Mouse (Mus musculus): Measurements from ENCODE around the gene Npffr2. TPM values are rescaled to one million over a fixed set of nuclear protein-coding genes. Genes with fewer than 3 reads are reported as not detected.

The Npffr2 gene
- not detected in 2 replicates for polyA plus RNA-seq (2011; ENCODE audit: insufficient read depth, insufficient read length, low replicate concordance, missing spikeins)

- Histone ChIP-seq H3K4me3 (replicated peaks; ENCODE audit: control insufficient read depth, low read depth, low read length) (no peak within 1 kb of the TSS), H3K27ac (ENCODE audit: control insufficient read depth, insufficient read depth, low read depth, low read length, poor library complexity) (no peak within 1 kb of the TSS), H3K4me1 (ENCODE audit: control insufficient read depth, insufficient read depth, low read length) (no peaks in the 10 kb centered on the region)
- TF ChIP-seq CTCF (IDR thresholded peaks at IDR 0.05; ENCODE audit: control insufficient read depth, insufficient read depth, low read length) (no peak), POLR2A (IDR thresholded peaks at IDR 0.05; ENCODE audit: borderline replicate concordance, control insufficient read depth, low read depth, low read length) (no peak)
- WGBS = 10% methylated on average over 23 of the region's 23 CpGs
Measured at GRCm38 (mm10) chr5:89526878-89527578, at the start of gene Npffr2. TSS of gene Npffr2 (plus strand) at chr5:89527429.

DNA sequence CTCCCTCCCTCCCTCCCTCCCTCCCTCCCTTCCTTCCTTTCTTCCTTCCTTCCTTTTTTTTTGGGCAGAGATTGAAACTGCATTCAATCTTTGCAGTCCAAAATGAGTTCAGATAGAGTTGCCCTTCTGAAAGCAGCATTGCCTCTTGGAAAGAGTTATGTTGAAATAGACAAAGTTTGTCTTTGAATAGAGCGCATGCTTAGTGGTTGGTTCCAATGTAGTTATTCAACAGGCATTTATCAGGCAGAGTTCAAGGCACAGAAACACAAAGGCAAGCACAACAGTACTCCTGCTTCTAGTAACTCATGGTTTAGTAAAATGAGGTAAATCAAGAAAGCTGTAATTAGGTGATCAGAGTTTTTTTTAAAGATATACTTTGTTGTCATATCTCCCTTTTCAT lies 34.7 kb upstream of the Npffr2 start:
- Histone ChIP-seq H3K4me1 (ENCODE audit: control insufficient read depth, insufficient read depth, low read length) (no peaks in the 10 kb centered on the region), H3K4me3 (replicated peaks; ENCODE audit: control insufficient read depth, low read depth, low read length) (no peak overlapping the region), H3K27ac (ENCODE audit: control insufficient read depth, insufficient read depth, low read depth, low read length, poor library complexity) (no peak overlapping the region)
- WGBS = 91% methylated on average over 1 of the region's 1 CpGs
- TF ChIP-seq POLR2A (IDR thresholded peaks at IDR 0.05; ENCODE audit: borderline replicate concordance, control insufficient read depth, low read depth, low read length) (no peak), CTCF (IDR thresholded peaks at IDR 0.05; ENCODE audit: control insufficient read depth, insufficient read depth, low read length) (no peak)

DNA sequence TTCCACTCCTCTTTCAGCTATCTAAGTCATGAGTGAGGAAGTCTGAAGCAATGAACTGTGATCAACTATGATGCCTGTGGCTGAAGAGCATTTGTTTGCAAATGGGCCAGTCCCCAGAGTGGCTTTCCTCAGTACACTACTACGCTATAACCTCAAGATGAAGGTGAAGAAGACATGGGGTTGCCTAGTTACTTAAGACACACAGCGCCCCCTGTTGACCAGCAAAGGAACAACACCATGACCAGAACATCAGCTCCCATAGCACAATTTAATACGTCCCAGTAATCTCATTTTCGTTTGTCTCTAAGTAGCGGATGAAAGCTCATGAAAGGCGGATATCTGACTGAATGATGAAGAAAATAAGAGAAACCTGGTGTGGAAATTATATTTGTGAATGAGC lies 27.0 kb upstream of the Npffr2 start:
- WGBS = 54% methylated on average over 6 of the region's 6 CpGs
- H3K27ac ChIP-seq (ENCODE audit: control insufficient read depth, insufficient read depth, low read depth, low read length, poor library complexity) = no peak overlapping the region
- H3K4me3 ChIP-seq (replicated peaks; ENCODE audit: control insufficient read depth, low read depth, low read length) = no peak overlapping the region
- no peak for TF ChIP-seq POLR2A (IDR thresholded peaks at IDR 0.05; ENCODE audit: borderline replicate concordance, control insufficient read depth, low read depth, low read length)
- TF ChIP-seq CTCF (IDR thresholded peaks at IDR 0.05; ENCODE audit: control insufficient read depth, insufficient read depth, low read length) = no peak
- H3K4me1 ChIP-seq (ENCODE audit: control insufficient read depth, insufficient read depth, low read length) = no peaks in the 10 kb centered on the region

GRCm38 (mm10) chr5:89518641-89519040 lies 8.6 kb upstream of the Npffr2 start:
- TF ChIP-seq CTCF (IDR thresholded peaks at IDR 0.05; ENCODE audit: control insufficient read depth, insufficient read depth, low read length) = no peak
- TF ChIP-seq POLR2A (IDR thresholded peaks at IDR 0.05; ENCODE audit: borderline replicate concordance, control insufficient read depth, low read depth, low read length) = no peak
- no peaks in the 10 kb centered on the region for H3K4me1 ChIP-seq (ENCODE audit: control insufficient read depth, insufficient read depth, low read length)
- WGBS = 70% methylated on average over 4 of the region's 4 CpGs
- no peak overlapping the region for H3K4me3 ChIP-seq (replicated peaks; ENCODE audit: control insufficient read depth, low read depth, low read length)
- H3K27ac ChIP-seq (ENCODE audit: control insufficient read depth, insufficient read depth, low read depth, low read length, poor library complexity) = no peak overlapping the region

DNA sequence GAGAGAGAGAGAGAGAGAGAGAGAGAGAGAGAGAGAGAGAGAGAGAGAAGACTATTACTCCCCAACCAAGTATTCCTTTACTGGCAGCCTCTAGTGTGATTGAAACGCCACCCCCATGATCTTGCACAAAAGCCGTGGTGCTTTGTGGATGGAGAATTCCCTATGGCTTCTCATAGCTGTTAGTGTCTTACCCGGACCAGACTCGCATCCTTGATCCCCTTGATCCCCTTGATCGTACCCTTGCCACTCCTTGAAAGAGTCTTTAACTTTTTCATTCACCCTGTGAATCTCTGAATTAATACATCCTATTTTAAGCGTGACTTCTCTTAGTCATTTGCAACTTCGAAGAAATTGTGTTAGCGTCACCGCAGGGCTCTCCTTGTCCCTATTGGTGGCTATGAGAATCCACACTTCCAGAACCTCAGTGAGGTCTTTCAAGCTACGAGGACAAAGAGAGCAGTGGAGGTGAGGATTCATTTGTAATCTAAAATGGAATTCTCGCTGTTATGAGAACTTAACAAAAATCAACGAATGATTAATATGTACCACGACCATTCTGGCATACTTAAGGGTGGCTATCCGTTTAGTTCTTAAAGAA lies 949 bp upstream of the Npffr2 start:
- no peaks in the 10 kb centered on the region for H3K4me1 ChIP-seq (ENCODE audit: control insufficient read depth, insufficient read depth, low read length)
- H3K27ac ChIP-seq (ENCODE audit: control insufficient read depth, insufficient read depth, low read depth, low read length, poor library complexity) = no peak overlapping the region
- 12% methylated on average over 14 of the region's 14 CpGs for WGBS
- H3K4me3 ChIP-seq (replicated peaks; ENCODE audit: control insufficient read depth, low read depth, low read length) = no peak overlapping the region
- TF ChIP-seq CTCF (IDR thresholded peaks at IDR 0.05; ENCODE audit: control insufficient read depth, insufficient read depth, low read length) (no peak), POLR2A (IDR thresholded peaks at IDR 0.05; ENCODE audit: borderline replicate concordance, control insufficient read depth, low read depth, low read length) (no peak)

- WGBS = 37% methylated on average over 4 of the region's 4 CpGs
- no peak overlapping the region for H3K27ac ChIP-seq (ENCODE audit: control insufficient read depth, insufficient read depth, low read depth, low read length, poor library complexity)
- H3K4me1 ChIP-seq (ENCODE audit: control insufficient read depth, insufficient read depth, low read length) = no peaks in the 10 kb centered on the region
- TF ChIP-seq POLR2A (IDR thresholded peaks at IDR 0.05; ENCODE audit: borderline replicate concordance, control insufficient read depth, low read depth, low read length) (no peak), CTCF (IDR thresholded peaks at IDR 0.05; ENCODE audit: control insufficient read depth, insufficient read depth, low read length) (no peak)
- H3K4me3 ChIP-seq (replicated peaks; ENCODE audit: control insufficient read depth, low read depth, low read length) = no peak overlapping the region
Measured at GRCm38 (mm10) chr5:89528951-89529350, 1.7 kb downstream of the Npffr2 start.

DNA sequence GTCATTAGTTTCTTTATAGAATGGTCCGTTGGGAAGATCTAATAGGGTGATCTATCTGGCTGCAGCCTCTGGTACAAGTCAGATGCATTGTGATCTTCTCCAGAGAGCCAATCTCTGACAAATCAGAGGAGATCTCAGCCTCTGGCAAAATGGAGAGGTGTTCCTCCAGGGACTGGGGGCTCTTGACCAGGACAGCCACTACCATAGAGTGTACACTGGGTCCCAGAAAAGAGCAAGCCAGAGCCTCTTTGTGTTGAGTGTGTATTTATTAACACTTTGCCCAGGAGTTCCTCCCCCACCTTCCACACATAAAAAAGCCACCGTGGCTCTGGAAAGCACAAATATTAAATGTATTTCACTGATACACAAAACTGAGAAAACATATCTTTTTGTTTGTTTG lies 2.2 kb downstream of the Npffr2 start:
- TF ChIP-seq POLR2A (IDR thresholded peaks at IDR 0.05; ENCODE audit: borderline replicate concordance, control insufficient read depth, low read depth, low read length) (no peak), CTCF (IDR thresholded peaks at IDR 0.05; ENCODE audit: control insufficient read depth, insufficient read depth, low read length) (no peak)
- no peaks in the 10 kb centered on the region for H3K4me1 ChIP-seq (ENCODE audit: control insufficient read depth, insufficient read depth, low read length)
- 67% methylated on average over 2 of the region's 2 CpGs for WGBS

DNA sequence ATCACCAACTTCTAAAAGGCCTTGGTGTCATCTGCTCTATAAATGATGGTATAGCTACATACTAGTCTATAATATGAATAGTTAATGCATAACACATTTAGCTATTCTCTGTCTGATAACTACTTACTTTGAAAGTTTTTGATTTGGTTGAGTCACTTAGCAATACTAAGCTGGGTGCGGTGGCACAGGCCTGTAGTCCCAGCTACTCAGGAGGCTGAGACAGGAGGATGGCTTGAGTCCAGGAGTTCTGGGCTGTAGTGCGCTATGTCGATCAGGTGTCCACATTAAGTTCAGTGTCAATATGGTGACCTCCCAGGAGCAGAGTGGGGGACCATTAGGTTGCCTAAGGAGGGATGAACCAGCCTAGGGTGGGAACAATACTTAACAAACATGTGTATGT lies 8.8 kb downstream of the Npffr2 start:
- no peak overlapping the region for H3K27ac ChIP-seq (ENCODE audit: control insufficient read depth, insufficient read depth, low read depth, low read length, poor library complexity)
- no peak overlapping the region for H3K4me3 ChIP-seq (replicated peaks; ENCODE audit: control insufficient read depth, low read depth, low read length)
- 78% methylated on average over 3 of the region's 3 CpGs for WGBS
- TF ChIP-seq CTCF (IDR thresholded peaks at IDR 0.05; ENCODE audit: control insufficient read depth, insufficient read depth, low read length) (no peak), POLR2A (IDR thresholded peaks at IDR 0.05; ENCODE audit: borderline replicate concordance, control insufficient read depth, low read depth, low read length) (no peak)
- H3K4me1 ChIP-seq (ENCODE audit: control insufficient read depth, insufficient read depth, low read length) = no peaks in the 10 kb centered on the region

More for the DNA sequence above, 2.2 kb downstream of the Npffr2 start:
- Histone ChIP-seq H3K27ac (ENCODE audit: control insufficient read depth, insufficient read depth, low read depth, low read length, poor library complexity) (no peak overlapping the region), H3K4me3 (replicated peaks; ENCODE audit: control insufficient read depth, low read depth, low read length) (no peak overlapping the region)

Measured in bone marrow, adult 2 months (tissue).